Comparison of ENCODE assay signal across 10 mouse cellular contexts in the genomic region with DNA sequence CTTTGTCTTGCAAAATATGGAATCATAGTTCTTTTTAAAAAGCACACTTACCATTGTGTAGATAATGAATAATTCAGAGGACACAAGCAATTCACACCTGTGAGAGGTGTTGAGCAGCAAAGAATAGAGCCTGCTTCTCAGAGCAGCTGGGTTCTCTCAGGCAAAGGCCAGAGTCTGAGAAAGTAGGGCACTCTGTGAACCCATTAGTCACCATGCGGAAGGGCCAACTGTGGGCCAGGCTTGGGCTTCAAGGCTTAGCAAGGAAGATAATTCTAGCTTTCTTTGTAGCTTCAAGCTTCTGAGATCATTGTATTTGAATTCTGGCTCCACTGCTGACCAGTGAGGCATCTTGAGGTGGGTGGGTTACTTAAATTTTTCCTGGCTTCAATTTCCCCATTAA. TPM values are rescaled to one million over a fixed set of nuclear protein-coding genes. Genes with fewer than 3 reads are reported as not detected.
DNase-seq lines count a peak whose midpoint lies in the region; ATAC-seq and TF ChIP-seq lines count a peak whose summit lies in the region.
"Had no signal": no experiment of that assay in that cellular context is flagged by ENCODE, and none has a peak within 500 bp of the region (broad histone marks: within the 10 kb centered on the region; RNA-seq: fewer than 3 reads in every experiment).

No protein-coding gene starts in this region.

- H3K27me3 ChIP-seq in kidney, embryonic 14.5 days (ENCODE audit: control insufficient read depth, insufficient read depth, low read length), result peaks cover 9% of the 10 kb centered on the region
- 0 out of 2 replicates have a peak, but pooled peaks cover 2% of the 10 kb centered on the region for H3K27me3 ChIP-seq in forebrain, embryonic 14.5 days (replicated peaks; ENCODE audit: control insufficient read depth, insufficient read depth, low read length)
- H3K27me3 ChIP-seq in midbrain, postnatal 0 days (ENCODE audit: insufficient read depth, low read length), result no peaks in the 10 kb centered on the region

- WGBS in kidney, embryonic 14.5 days, result 80% methylated on average over 1 of the region's 1 CpGs
- 59% methylated on average over 1 of the region's 1 CpGs for WGBS in forebrain, embryonic 14.5 days
- WGBS in midbrain, postnatal 0 days, result 71% methylated on average over 1 of the region's 1 CpGs

- peak; percentile 63 for DNase-seq in kidney, adult 9 months
- DNase-seq in brain, adult 2 months (ENCODE audit: low read depth, low spot score), result peak; percentile 91
- no peak for DNase-seq in forebrain, embryonic 14.5 days (ENCODE audit: low spot score)
- DNase-seq in midbrain, postnatal 0 days (ENCODE audit: low spot score), result no peak
- DNase-seq in frontal cortex, postnatal 25 days (ENCODE audit: low spot score in 2 of 2), result no peak
- DNase-seq in spleen, postnatal 14 days (ENCODE audit: low spot score in 2 of 2), result no peak
- no peak for DNase-seq in gastrocnemius, postnatal 14 days
- DNase-seq: liver, embryonic 13.5 days had no signal

- no peak for TF ChIP-seq CTCF in midbrain, postnatal 0 days (IDR thresholded peaks at IDR 0.05)

- H3K27ac ChIP-seq in kidney, embryonic 14.5 days (ENCODE audit: low read depth, low read length), result no peak overlapping the region
- H3K27ac ChIP-seq in forebrain, embryonic 14.5 days (ENCODE audit: low read depth, low read length), result no peak overlapping the region
- no peak overlapping the region for H3K27ac ChIP-seq in midbrain, postnatal 0 days (ENCODE audit: low read depth, low read length)
- H3K27ac ChIP-seq: embryonic facial prominence, embryonic 10.5 days; liver, embryonic 13.5 days had no signal

- H3K9ac ChIP-seq in kidney, embryonic 14.5 days (ENCODE audit: low read depth, low read length), result no peak overlapping the region
- peak overlapping the region; percentile 35; the same call in 1 of the 2 replicates for H3K9ac ChIP-seq in forebrain, embryonic 14.5 days (ENCODE audit: low read length)
- H3K9ac ChIP-seq in midbrain, postnatal 0 days (replicated peaks; ENCODE audit: low read length, poor library complexity, severe bottlenecking), result 0 out of 2 replicates have a peak overlapping the region, but pooled peaks have one; percentile 19
- H3K9ac ChIP-seq: liver, embryonic 13.5 days had no signal

- no peaks in the 10 kb centered on the region for H3K36me3 ChIP-seq in kidney, embryonic 14.5 days (ENCODE audit: control insufficient read depth, insufficient read depth, low read length)
- H3K36me3 ChIP-seq in forebrain, embryonic 14.5 days (ENCODE audit: control insufficient read depth, insufficient read depth, low read length), result no peaks in the 10 kb centered on the region
- no peaks in the 10 kb centered on the region for H3K36me3 ChIP-seq in midbrain, postnatal 0 days (ENCODE audit: insufficient read depth, low read length)
- H3K36me3 ChIP-seq: embryonic facial prominence, embryonic 10.5 days; liver, embryonic 13.5 days had no signal

- H3K4me1 ChIP-seq in kidney, embryonic 14.5 days (ENCODE audit: control insufficient read depth, insufficient read depth, low read length), result peaks cover 9% of the 10 kb centered on the region; the same call in 1 of the 2 replicates
- peaks cover 15% of the 10 kb centered on the region for H3K4me1 ChIP-seq in forebrain, embryonic 14.5 days (ENCODE audit: control insufficient read depth, insufficient read depth, low read length)
- 0 out of 2 replicates have a peak, but pooled peaks cover 12% of the 10 kb centered on the region for H3K4me1 ChIP-seq in midbrain, postnatal 0 days (ENCODE audit: insufficient read depth, low read length)

- intact Hi-C loops in gastrocnemius, postnatal 14 days (cut with DNase I; ENCODE audit: low total_unique reads), result no loop called here

- no peak overlapping the region for H3K4me3 ChIP-seq in kidney, embryonic 14.5 days (ENCODE audit: low read length)
- peak overlapping the region; percentile 77; the same call in 1 of the 2 replicates for H3K4me3 ChIP-seq in forebrain, embryonic 14.5 days (ENCODE audit: low read depth, low read length)
- H3K4me3 ChIP-seq in midbrain, postnatal 0 days (ENCODE audit: low read depth, low read length), result no peak overlapping the region
- H3K4me3 ChIP-seq: embryonic facial prominence, embryonic 10.5 days; liver, embryonic 13.5 days had no signal

- H3K4me2 ChIP-seq in kidney, embryonic 14.5 days (replicated peaks; ENCODE audit: low read depth, low read length), result no peak overlapping the region
- H3K4me2 ChIP-seq in forebrain, embryonic 14.5 days (ENCODE audit: low read length), result peak overlapping the region; percentile 81
- peak overlapping the region; percentile 93 for H3K4me2 ChIP-seq in midbrain, postnatal 0 days (ENCODE audit: low read depth, low read length, poor library complexity, severe bottlenecking)
- H3K4me2 ChIP-seq: liver, embryonic 13.5 days had no signal

- H3K9me3 ChIP-seq in kidney, embryonic 14.5 days (ENCODE audit: control insufficient read depth, low read length), result no peaks in the 10 kb centered on the region
- H3K9me3 ChIP-seq in forebrain, embryonic 14.5 days (replicated peaks; ENCODE audit: control insufficient read depth, low read length), result no peaks in the 10 kb centered on the region
- H3K9me3 ChIP-seq in midbrain, postnatal 0 days (ENCODE audit: low read length), result no peaks in the 10 kb centered on the region
- H3K9me3 ChIP-seq: embryonic facial prominence, embryonic 10.5 days; liver, embryonic 13.5 days had no signal

- no peak for ATAC-seq in kidney, embryonic 14.5 days (ENCODE audit: low FRiP score, low TSS enrichment)
- ATAC-seq in forebrain, embryonic 14.5 days, result no peak
- no peak for ATAC-seq in midbrain, postnatal 0 days (ENCODE audit: low FRiP score)

RNA-seq across cellular contexts. Expression of gene Chn2, which starts 2.8 kb away (rescaled TPM):
- 13.3 and 17.3 TPM in 2 replicates for polyA plus RNA-seq in kidney, embryonic 14.5 days (2014; fragmentation: Nextera tagmentation; extraction: Ambion mirVana)
- polyA plus RNA-seq in forebrain, embryonic 14.5 days (2014; fragmentation: Nextera tagmentation; extraction: Ambion mirVana), result 43.6 and 45.9 TPM in 2 replicates
- 31.8 and 36.4 TPM in 2 replicates for total RNA-seq in midbrain, postnatal 0 days (2014; rRNA removed)
- polyA plus RNA-seq in midbrain, postnatal 0 days (2015; fragmentation: Nextera tagmentation; extraction: Ambion mirVana), result 18.0 and 21.4 TPM in 2 replicates
- total RNA-seq in gastrocnemius, postnatal 14 days (2021), result 1 to 10 TPM; 3.8 to 5.2 TPM

Comparison
In these comparisons a context has a peak if more than half of its experiments do, and no peak if none do; other contexts are left out.
1. DNase-seq: peak in kidney, adult 9 months (single experiment) and brain, adult 2 months (single experiment); none in forebrain, embryonic 14.5 days (single experiment), midbrain, postnatal 0 days (single experiment), frontal cortex, postnatal 25 days (0 of 2), spleen, postnatal 14 days (0 of 2) and gastrocnemius, postnatal 14 days (single experiment).